Mouse (Mus musculus): ENCODE data around the gene Gin1.

The Gin1 gene

GRCm38 (mm10) chr1:97787674-97788073 is 17.7 kb downstream of the Gin1 start:
- DNase-seq (ENCODE audit: low spot score): no peak

GRCm38 (mm10) chr1:97788490-97788889 is 18.5 kb downstream of the Gin1 start:
- DNase-seq (ENCODE audit: low spot score): no peak

- no peak for DNase-seq (ENCODE audit: low spot score)
Measured at GRCm38 (mm10) chr1:97794110-97794509, 24.1 kb downstream of the Gin1 start.

GRCm38 (mm10) chr1:97795936-97796335 is 26.0 kb downstream of the Gin1 start:
- DNase-seq (ENCODE audit: low spot score): no peak

- no peak for DNase-seq (ENCODE audit: low spot score)
Measured at GRCm38 (mm10) chr1:97802207-97802902, 32.4 kb downstream of the Gin1 start.

- no peak for DNase-seq (ENCODE audit: low spot score)
Measured at GRCm38 (mm10) chr1:97804520-97804919, 34.5 kb downstream of the Gin1 start.

- no peak for DNase-seq (ENCODE audit: low spot score)
Measured at GRCm38 (mm10) chr1:97809255-97809912, 39.4 kb downstream of the Gin1 start.

- DNase-seq (ENCODE audit: low spot score): no peak
Measured at GRCm38 (mm10) chr1:97821282-97821681, 51.3 kb downstream of the Gin1 start.

- DNase-seq (ENCODE audit: low spot score): no peak
Measured at GRCm38 (mm10) chr1:97822203-97822602, 52.2 kb downstream of the Gin1 start.

GRCm38 (mm10) chr1:97822904-97823303 is 52.9 kb downstream of the Gin1 start:
- DNase-seq (ENCODE audit: low spot score): no peak

- no peak for DNase-seq (ENCODE audit: low spot score)
Measured at GRCm38 (mm10) chr1:97827566-97827965, 57.6 kb downstream of the Gin1 start.

- no peak for DNase-seq (ENCODE audit: low spot score)
Measured at GRCm38 (mm10) chr1:97828087-97828486, 58.1 kb downstream of the Gin1 start.

- no peak for DNase-seq (ENCODE audit: low spot score)
Measured at GRCm38 (mm10) chr1:97833466-97834353, 63.7 kb downstream of the Gin1 start.

- no peak for DNase-seq (ENCODE audit: low spot score)
Measured at GRCm38 (mm10) chr1:97834354-97834822, 64.4 kb downstream of the Gin1 start.

All from ovary, postnatal 10 days (tissue).